Mouse (Mus musculus) forebrain, embryonic 14.5 days (tissue): ENCODE data around the gene Tmem150a. TPM values are rescaled to one million over a fixed set of nuclear protein-coding genes. Genes with fewer than 3 reads are reported as not detected.

ENCODE experiments used
- ATAC-seq: fragments of 200-750 bp; cut with Nextera tagmentation; 2 replicates; pipeline ENCODE4 v1.8.0; 2017; ENCODE audit warnings: mild to moderate bottlenecking, moderate library complexity
- DNase-seq: peaks from one replicate; pipeline ENCODE4 v3.0.0-alpha.2; 2015; ENCODE audit warnings: low spot score
- H3K27ac ChIP-seq: fragments of 300-500 bp; sonication (generic); 2 replicates; pipeline ENCODE4 v1.5.1; 2014; ENCODE audit warnings: low read depth, mild to moderate bottlenecking, control low read depth, low read length, moderate library complexity
- H3K27me3 ChIP-seq: fragments of 300-500 bp; sonication (generic); replicated peaks from 2 replicates; pipeline ENCODE4 v1.6.1; 2014; ENCODE audit warnings: low read length, control low read depth, mixed read lengths; ENCODE audit not compliant: control insufficient read depth, insufficient read depth
- H3K36me3 ChIP-seq: fragments of 300-500 bp; sonication (generic); 2 replicates; pipeline ENCODE4 v1.6.1; 2014; ENCODE audit warnings: low read length, control low read depth; ENCODE audit not compliant: control insufficient read depth, insufficient read depth
- H3K4me1 ChIP-seq: fragments of 300-500 bp; sonication (generic); 2 replicates; pipeline ENCODE4 v1.6.1; 2014; ENCODE audit warnings: antibody characterized with exemption, low read length, control low read depth; ENCODE audit not compliant: control insufficient read depth, insufficient read depth
- H3K4me2 ChIP-seq: fragments of 300-500 bp; sonication (generic); 2 replicates; pipeline ENCODE4 v1.6.1; 2014; ENCODE audit warnings: mild to moderate bottlenecking, control low read depth, low read length
- H3K4me3 ChIP-seq: fragments of 300-500 bp; sonication (generic); 2 replicates; pipeline ENCODE4 v1.5.1; 2014; ENCODE audit warnings: low read depth, low read length, control low read depth
- H3K9ac ChIP-seq: fragments of 300-500 bp; sonication (generic); 2 replicates; pipeline ENCODE4 v1.6.1; 2014; ENCODE audit warnings: mild to moderate bottlenecking, low read length, control low read depth, moderate library complexity
- H3K9me3 ChIP-seq: fragments of 300-500 bp; sonication (generic); replicated peaks from 2 replicates; pipeline ENCODE4 v1.6.1; 2016; ENCODE audit warnings: low read length, control low read depth, mixed read lengths; ENCODE audit not compliant: control insufficient read depth
- WGBS: fragments of 180-500 bp; shearing (Covaris S2); extraction: QIAGEN DNeasy Blood & Tissue Kit; methylation state at CpG from one replicate; pipeline ENCODE4 v1.1.7; 2014; 5-methylcytosine and 5-hydroxymethylcytosine counted together
- polyA plus RNA-seq: library from polyadenylated mRNA; unstranded; fragments of >200 nt; fragmentation: Nextera tagmentation; extraction: Ambion mirVana; gene quantifications from 2 replicates; pipeline ENCODE4 v1.2.1, GENCODE M21; 2014

The Tmem150a gene
- polyA plus RNA-seq, 1 experiment from 2014 or later = 19.3 TPM

- no peak overlapping the region for H3K4me3 ChIP-seq
- DNase-seq (no peak), ATAC-seq (no peak)
- H3K9ac ChIP-seq = no peak overlapping the region
- no peak overlapping the region for H3K27ac ChIP-seq
- no peak overlapping the region for H3K4me2 ChIP-seq
- peaks cover 7% of the 10 kb centered on the region for H3K4me1 ChIP-seq
- no peaks in the 10 kb centered on the region for H3K27me3 ChIP-seq
- no peaks in the 10 kb centered on the region for H3K9me3 ChIP-seq
- peaks cover 7% of the 10 kb centered on the region for H3K36me3 ChIP-seq
- 74% methylated on average over 6 of the region's 6 CpGs for WGBS
Measured at GRCm38 (mm10) chr6:72364985-72365384, 9.7 kb downstream of the Tmem150a start.

GRCm38 (mm10) chr6:72366304-72366703, 11.1 kb downstream of the Tmem150a start:
- H3K27ac ChIP-seq = no peak overlapping the region
- H3K4me1 ChIP-seq = peaks cover 5% of the 10 kb centered on the region
- H3K9me3 ChIP-seq = no peaks in the 10 kb centered on the region
- H3K27me3 ChIP-seq = no peaks in the 10 kb centered on the region
- WGBS = 63% methylated on average over 3 of the region's 3 CpGs
- H3K9ac ChIP-seq = no peak overlapping the region
- ATAC-seq (no peak), DNase-seq (no peak)
- no peaks in the 10 kb centered on the region for H3K36me3 ChIP-seq
- no peak overlapping the region for H3K4me3 ChIP-seq
- no peak overlapping the region for H3K4me2 ChIP-seq

GRCm38 (mm10) chr6:72366844-72367443, 11.7 kb downstream of the Tmem150a start, which contains the start of gene Rnf181:
Rnf181 (minus strand) TSS chr6:72366956.
- Histone ChIP-seq H3K9me3 (no peaks in the 10 kb centered on the region), H3K4me1 (no peaks in the 10 kb centered on the region), H3K36me3 (no peaks in the 10 kb centered on the region), H3K4me2 (no peak within 1 kb of the TSS), H3K27ac (no peak within 1 kb of the TSS), H3K4me3 (no peak within 1 kb of the TSS), H3K9ac (no peak within 1 kb of the TSS), H3K27me3 (no peaks in the 10 kb centered on the region)
- WGBS = 68% methylated on average over 4 of the region's 4 CpGs
- ATAC-seq = no peak
- no peak for DNase-seq

- WGBS = 88% methylated on average over 3 of the region's 4 CpGs
- Histone ChIP-seq H3K4me2 (no peak overlapping the region), H3K4me3 (no peak overlapping the region), H3K9ac (no peak overlapping the region), H3K9me3 (no peaks in the 10 kb centered on the region), H3K27ac (no peak overlapping the region), H3K36me3 (no peaks in the 10 kb centered on the region), H3K27me3 (no peaks in the 10 kb centered on the region), H3K4me1 (no peaks in the 10 kb centered on the region)
- ATAC-seq = no peak
- DNase-seq = no peak
Measured at GRCm38 (mm10) chr6:72367460-72367974, 12.3 kb downstream of the Tmem150a start.

- H3K4me3 ChIP-seq = no peak overlapping the region
- H3K4me1 ChIP-seq = no peaks in the 10 kb centered on the region
- no peak overlapping the region for H3K9ac ChIP-seq
- WGBS = 80% methylated on average over 4 of the region's 4 CpGs
- H3K27me3 ChIP-seq = no peaks in the 10 kb centered on the region
- no peak overlapping the region for H3K27ac ChIP-seq
- H3K4me2 ChIP-seq = no peak overlapping the region
- H3K36me3 ChIP-seq = no peaks in the 10 kb centered on the region
- no peaks in the 10 kb centered on the region for H3K9me3 ChIP-seq
- ATAC-seq (no peak), DNase-seq (no peak)
Measured at GRCm38 (mm10) chr6:72369557-72369956, 14.3 kb downstream of the Tmem150a start.

- H3K4me1 ChIP-seq = no peaks in the 10 kb centered on the region
- H3K9ac ChIP-seq = no peak overlapping the region
- H3K27ac ChIP-seq = no peak overlapping the region
- WGBS = 78% methylated on average over 12 of the region's 12 CpGs
- no peak overlapping the region for H3K4me3 ChIP-seq
- no peak for ATAC-seq
- DNase-seq = no peak
- no peaks in the 10 kb centered on the region for H3K27me3 ChIP-seq
- H3K9me3 ChIP-seq = no peaks in the 10 kb centered on the region
- H3K36me3 ChIP-seq = no peaks in the 10 kb centered on the region
- no peak overlapping the region for H3K4me2 ChIP-seq
Measured at GRCm38 (mm10) chr6:72370091-72370490, 14.8 kb downstream of the Tmem150a start.

GRCm38 (mm10) chr6:72371147-72371546, 15.9 kb downstream of the Tmem150a start:
- H3K4me1 ChIP-seq = no peaks in the 10 kb centered on the region
- H3K27me3 ChIP-seq = no peaks in the 10 kb centered on the region
- H3K9ac ChIP-seq = no peak overlapping the region
- H3K4me3 ChIP-seq = no peak overlapping the region
- H3K36me3 ChIP-seq = no peaks in the 10 kb centered on the region
- H3K27ac ChIP-seq = no peak overlapping the region
- DNase-seq (no peak), ATAC-seq (no peak)
- no peak overlapping the region for H3K4me2 ChIP-seq
- H3K9me3 ChIP-seq = no peaks in the 10 kb centered on the region
- WGBS = 46% methylated on average over 5 of the region's 5 CpGs

GRCm38 (mm10) chr6:72371571-72371970, 16.3 kb downstream of the Tmem150a start:
- H3K36me3 ChIP-seq = no peaks in the 10 kb centered on the region
- 21% methylated on average over 1 of the region's 1 CpGs for WGBS
- ATAC-seq = no peak

GRCm38 (mm10) chr6:72373184-72373583, 17.9 kb downstream of the Tmem150a start:
- Histone ChIP-seq H3K27me3 (no peaks in the 10 kb centered on the region), H3K4me2 (no peak overlapping the region), H3K4me1 (no peaks in the 10 kb centered on the region), H3K36me3 (no peaks in the 10 kb centered on the region), H3K9ac (no peak overlapping the region), H3K4me3 (no peak overlapping the region), H3K9me3 (no peaks in the 10 kb centered on the region), H3K27ac (no peak overlapping the region)
- WGBS = 82% methylated on average over 4 of the region's 4 CpGs
- DNase-seq (no peak), ATAC-seq (no peak)

More at GRCm38 (mm10) chr6:72371571-72371970, 16.3 kb downstream of the Tmem150a start:
- Histone ChIP-seq H3K4me1 (no peaks in the 10 kb centered on the region), H3K9ac (no peak overlapping the region), H3K4me2 (no peak overlapping the region), H3K27ac (no peak overlapping the region), H3K4me3 (no peak overlapping the region), H3K27me3 (no peaks in the 10 kb centered on the region), H3K9me3 (no peaks in the 10 kb centered on the region)
- no peak for DNase-seq
